Mouse (Mus musculus): Measurements from ENCODE around the gene Ankrd16. TPM values are rescaled to one million over a fixed set of nuclear protein-coding genes. Genes with fewer than 3 reads are reported as not detected.

Gene Ankrd16
- total and polyA plus RNA-seq, 3 experiments, result 22.4 to 23.0 (median 23.0) TPM

DNA sequence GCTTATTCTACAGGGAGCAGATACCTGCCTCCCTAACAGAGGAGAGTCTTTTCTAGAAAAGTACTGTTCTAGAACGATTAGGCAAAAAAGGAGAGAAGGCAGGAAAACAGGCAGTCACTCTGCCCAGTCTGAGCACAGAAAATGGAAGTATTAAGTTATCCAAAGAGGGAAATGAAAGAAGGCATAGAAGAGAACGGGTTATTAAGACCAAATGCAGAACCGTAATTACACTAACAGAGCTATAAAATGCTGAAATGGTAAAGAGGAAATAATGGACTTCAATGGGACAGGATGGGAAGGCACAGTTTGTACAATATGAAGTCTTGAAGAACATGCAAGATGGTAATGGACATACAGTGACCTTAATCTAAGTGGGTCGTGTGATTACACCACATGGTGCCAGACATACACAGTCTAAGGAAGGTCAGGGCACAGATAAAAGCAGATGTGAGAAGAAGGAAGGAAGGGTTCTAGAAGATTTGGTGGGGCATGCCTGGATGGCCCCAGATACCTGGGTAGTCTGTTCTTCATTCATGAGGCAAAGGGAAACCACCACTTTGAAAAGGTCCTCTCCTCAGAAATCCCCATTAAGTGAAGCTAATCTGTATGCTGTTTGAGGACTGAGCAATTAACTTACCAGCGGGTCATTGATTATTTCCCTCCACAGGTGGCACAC is 11.1 kb upstream of the Ankrd16 start:
- 0 out of 2 replicates have a peak, but pooled peaks have one; percentile 11 for TF ChIP-seq IRF4 (IDR thresholded peaks at IDR 0.05; ENCODE audit: low read depth, low read length)
- TF ChIP-seq GABPA (IDR thresholded peaks at IDR 0.05; ENCODE audit: insufficient replicate concordance, low read depth, low read length), result no peak
- Histone ChIP-seq H3K9ac (ENCODE audit: insufficient read depth, low read depth) (no peak overlapping the region), H3K79me2 (replicated peaks; ENCODE audit: control insufficient read depth, extremely low read depth, insufficient read depth, poor library complexity, severe bottlenecking) (no peaks in the 10 kb centered on the region), H3K9me3 (replicated peaks; ENCODE audit: low read length) (no peaks in the 10 kb centered on the region), H3K4me3 (replicated peaks in 1 of 3; ENCODE audit: low read depth in 2 of 3, low read length in 2 of 3, poor library complexity in 1 of 3) (no peak overlapping the region), H3K27me3 (replicated peaks) (no peaks in the 10 kb centered on the region), H3K4me1 (ENCODE audit: control insufficient read depth in 1 of 2, insufficient read depth in 2 of 2) (peaks cover 9 to 41% of the 10 kb centered on the region in 2 experiments), H3K4me2 (ENCODE audit: insufficient read depth, low read depth, poor library complexity, severe bottlenecking) (no peak overlapping the region), H3K36me3 (replicated peaks in 1 of 2; ENCODE audit: control insufficient read depth in 1 of 2, insufficient read depth in 1 of 2, low read length in 1 of 2) (peaks cover 47 to 69% of the 10 kb centered on the region in 2 experiments), H3K27ac (ENCODE audit: insufficient read depth, low read depth) (no peak overlapping the region)
- dilution Hi-C loops (cut with MboI; ENCODE audit: extremely low pct_ligation_motif_present, extremely low pct_unique_long_range_greater_than_20kb, low sequenced_read_pairs), result no loop called here
- DNase-seq (ENCODE audit: extremely low read depth), result peak; percentile 64
- in situ Hi-C loops (cut with MboI; ENCODE audit: low pct_ligation_motif_present, low pct_unique_long_range_greater_than_20kb, low sequenced_read_pairs), result no loop called here

- no peak overlapping the region for H3K27ac ChIP-seq (ENCODE audit: insufficient read depth, low read depth)
- no peaks in the 10 kb centered on the region for H3K79me2 ChIP-seq (replicated peaks; ENCODE audit: control insufficient read depth, extremely low read depth, insufficient read depth, poor library complexity, severe bottlenecking)
- peaks cover 43 to 63% of the 10 kb centered on the region in 2 experiments for H3K36me3 ChIP-seq (replicated peaks in 1 of 2; ENCODE audit: control insufficient read depth in 1 of 2, insufficient read depth in 1 of 2, low read length in 1 of 2)
- DNase-seq (ENCODE audit: extremely low read depth), result no peak
- no peak overlapping the region for H3K4me2 ChIP-seq (ENCODE audit: insufficient read depth, low read depth, poor library complexity, severe bottlenecking)
- H3K4me3 ChIP-seq (replicated peaks in 1 of 3; ENCODE audit: low read depth in 2 of 3, low read length in 2 of 3, poor library complexity in 1 of 3), result no peak overlapping the region
- H3K27me3 ChIP-seq (replicated peaks), result no peaks in the 10 kb centered on the region
- peaks cover 9 to 44% of the 10 kb centered on the region in 2 experiments for H3K4me1 ChIP-seq (ENCODE audit: control insufficient read depth in 1 of 2, insufficient read depth in 2 of 2)
- dilution Hi-C loops (cut with MboI; ENCODE audit: extremely low pct_ligation_motif_present, extremely low pct_unique_long_range_greater_than_20kb, low sequenced_read_pairs), result no loop called here
- TF ChIP-seq TCF12 (IDR thresholded peaks at IDR 0.05; ENCODE audit: low read depth, low read length), result no peak
- no peak for TF ChIP-seq NRF1 (IDR thresholded peaks at IDR 0.05; ENCODE audit: low read depth, low read length)
- TF ChIP-seq EP300 (IDR thresholded peaks at IDR 0.05; ENCODE audit: low read length), result no peak
- TF ChIP-seq E2F4 (IDR thresholded peaks at IDR 0.05; ENCODE audit: insufficient replicate concordance, low read depth, low read length), result no peak
- TF ChIP-seq MXI1 (IDR thresholded peaks at IDR 0.05; ENCODE audit: low read depth, low read length), result no peak
- no peak for TF ChIP-seq CHD1 (IDR thresholded peaks at IDR 0.05; ENCODE audit: low read depth, low read length)
- no peak for TF ChIP-seq MAFK (IDR thresholded peaks at IDR 0.05; ENCODE audit: insufficient replicate concordance, low read length)
- TF ChIP-seq GABPA (IDR thresholded peaks at IDR 0.05; ENCODE audit: insufficient replicate concordance, low read depth, low read length), result no peak
- no peak for TF ChIP-seq ZMIZ1 (IDR thresholded peaks at IDR 0.05; ENCODE audit: low read depth, low read length)
- TF ChIP-seq MAX (IDR thresholded peaks at IDR 0.05; ENCODE audit: low read length), result no peak
- TF ChIP-seq USF1 (IDR thresholded peaks at IDR 0.05; ENCODE audit: low read depth, low read length), result no peak
- no peak for TF ChIP-seq JUND (conservative IDR thresholded peaks at IDR 0.05; ENCODE audit: low read depth, low read length)
- TF ChIP-seq CHD2 (IDR thresholded peaks at IDR 0.05; ENCODE audit: low read length), result no peak
- H3K9ac ChIP-seq (ENCODE audit: insufficient read depth, low read depth), result no peak overlapping the region
- no peaks in the 10 kb centered on the region for H3K9me3 ChIP-seq (replicated peaks; ENCODE audit: low read length)
- in situ Hi-C loops (cut with MboI; ENCODE audit: low pct_ligation_motif_present, low pct_unique_long_range_greater_than_20kb, low sequenced_read_pairs), result no loop called here
Measured at GRCm38 (mm10) chr2:11767161-11767545, 10.5 kb upstream of the Ankrd16 start.

Measured in CH12.LX (cell line).